Mouse (Mus musculus): ENCODE results near the gene Snx11.

- no peak for TF ChIP-seq POLR2A (IDR thresholded peaks at IDR 0.05; ENCODE audit: borderline replicate concordance, extremely low read depth, insufficient read depth, insufficient read length, poor library complexity, severe bottlenecking)
- no peak for TF ChIP-seq CTCF (IDR thresholded peaks at IDR 0.05; ENCODE audit: borderline replicate concordance, extremely low read depth, insufficient read depth, insufficient read length)
Observed at GRCm38 (mm10) chr11:96821956-96822355, 44.6 kb upstream of the Snx11 start.
